Mouse (Mus musculus): ENCODE results near the gene Nxf1. TPM values are rescaled to one million over a fixed set of nuclear protein-coding genes. Genes with fewer than 3 reads are reported as not detected.
"Not testable (repeated sequence)": the region's sequence is repeated elsewhere in the genome, so short reads cannot be mapped to it uniquely, and the experiment has no call there.

Nxf1 gene
- 100 to 1,000 TPM in 1 of 2 experiments, 10 to 100 TPM in 1; 99.8 to 119 TPM for total RNA-seq (2021)

DNA sequence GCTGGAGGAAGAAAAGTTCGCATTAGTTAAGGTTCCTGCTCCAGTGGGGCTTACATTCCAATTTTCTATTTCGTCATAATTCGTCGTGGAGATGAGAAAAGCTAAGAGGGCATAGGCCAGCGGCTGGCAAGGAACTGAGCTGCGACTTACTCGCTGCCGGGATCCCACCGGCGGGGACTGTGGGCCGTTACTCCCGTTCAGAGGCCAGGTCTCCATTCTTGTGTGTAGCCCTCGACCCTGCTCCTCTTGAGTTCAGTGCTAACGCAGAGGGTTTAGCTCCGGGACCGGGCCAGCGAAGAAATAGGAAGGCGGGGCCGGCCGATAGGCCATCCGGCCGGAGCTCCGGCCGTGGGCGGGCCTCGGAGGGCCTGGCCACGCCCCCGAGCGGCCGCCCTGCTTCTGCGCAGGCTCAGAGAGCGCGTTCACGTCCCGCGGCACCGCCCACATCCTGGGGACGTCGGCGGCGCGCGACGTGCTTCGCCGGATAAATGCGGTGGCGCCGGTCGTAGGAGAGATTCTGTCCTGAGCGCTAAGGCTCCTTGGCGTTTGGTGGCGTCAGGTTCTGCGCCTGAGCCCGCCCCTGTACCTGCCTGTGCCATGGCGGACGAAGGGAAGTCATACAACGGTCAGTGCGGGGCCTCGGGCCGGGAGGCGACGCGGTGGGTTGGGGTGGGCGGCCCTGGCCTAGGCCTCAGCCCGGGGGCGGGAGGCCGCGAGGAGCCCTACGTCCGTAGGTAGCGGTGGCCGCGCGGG is at the start of gene Nxf1:
TSS of gene Nxf1 (plus strand) at position 439 of the 753 bp plus-strand sequence.
- peak; percentile 90 to 91 for DNase-seq

DNA sequence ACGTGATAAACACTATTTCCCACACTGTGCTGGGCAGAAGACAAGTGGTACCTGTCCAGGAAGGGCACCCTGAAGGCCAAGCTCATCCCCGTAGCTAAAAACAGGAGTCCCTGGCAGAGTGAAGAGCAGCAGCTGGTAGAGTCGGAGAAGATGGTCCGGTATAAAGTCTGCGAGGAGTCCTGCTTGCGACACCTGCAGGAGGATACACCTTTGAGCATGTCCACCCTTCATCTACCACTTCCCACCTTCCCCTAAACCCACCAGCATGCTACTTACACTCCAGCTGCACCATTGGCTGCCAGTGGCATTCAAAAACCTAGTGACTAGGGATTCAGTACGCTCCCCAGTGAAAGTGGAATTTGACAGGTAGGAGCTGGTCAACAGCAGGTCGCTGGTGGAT is 47.9 kb upstream of the Nxf1 start:
- no peak for DNase-seq

DNA sequence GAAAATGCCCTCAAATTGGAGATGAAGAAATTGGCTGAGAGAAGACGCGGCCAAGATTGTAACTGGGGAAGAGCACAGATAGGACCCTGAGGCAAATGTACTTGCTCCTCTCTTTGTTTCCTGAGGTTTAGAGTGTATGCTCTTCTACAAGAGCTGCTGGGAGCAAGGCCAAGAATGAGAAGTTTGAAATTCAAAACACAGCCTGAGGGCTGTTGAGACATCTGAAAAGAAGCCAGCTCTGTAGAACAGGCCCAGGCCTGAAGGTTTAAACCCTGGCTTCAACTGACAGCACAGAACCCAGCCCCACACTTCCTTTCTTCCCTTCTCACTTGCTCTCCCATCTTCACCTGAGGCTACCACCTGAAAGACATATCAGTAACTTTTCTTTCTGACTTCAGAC is 46.8 kb upstream of the Nxf1 start:
- DNase-seq = no peak

DNA sequence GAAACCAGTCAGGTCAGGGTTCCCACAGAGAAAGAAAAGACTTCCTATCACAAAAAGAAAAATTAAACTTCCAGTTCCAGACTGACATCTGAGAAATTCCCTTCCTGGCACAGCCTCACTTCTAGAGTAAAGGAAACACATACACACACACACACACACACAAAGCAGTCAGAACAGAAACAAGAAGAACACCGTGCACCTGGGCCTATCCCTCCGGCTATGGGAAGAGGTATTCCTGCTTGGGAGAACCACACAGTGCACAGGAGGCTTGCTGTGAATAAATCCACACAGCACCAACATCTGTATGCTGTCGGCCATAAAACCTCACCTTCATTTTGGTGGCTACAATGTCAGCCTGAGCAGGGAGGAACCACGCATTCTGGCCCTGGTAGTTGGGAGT is 45.4 kb upstream of the Nxf1 start:
- DNase-seq = no peak

DNA sequence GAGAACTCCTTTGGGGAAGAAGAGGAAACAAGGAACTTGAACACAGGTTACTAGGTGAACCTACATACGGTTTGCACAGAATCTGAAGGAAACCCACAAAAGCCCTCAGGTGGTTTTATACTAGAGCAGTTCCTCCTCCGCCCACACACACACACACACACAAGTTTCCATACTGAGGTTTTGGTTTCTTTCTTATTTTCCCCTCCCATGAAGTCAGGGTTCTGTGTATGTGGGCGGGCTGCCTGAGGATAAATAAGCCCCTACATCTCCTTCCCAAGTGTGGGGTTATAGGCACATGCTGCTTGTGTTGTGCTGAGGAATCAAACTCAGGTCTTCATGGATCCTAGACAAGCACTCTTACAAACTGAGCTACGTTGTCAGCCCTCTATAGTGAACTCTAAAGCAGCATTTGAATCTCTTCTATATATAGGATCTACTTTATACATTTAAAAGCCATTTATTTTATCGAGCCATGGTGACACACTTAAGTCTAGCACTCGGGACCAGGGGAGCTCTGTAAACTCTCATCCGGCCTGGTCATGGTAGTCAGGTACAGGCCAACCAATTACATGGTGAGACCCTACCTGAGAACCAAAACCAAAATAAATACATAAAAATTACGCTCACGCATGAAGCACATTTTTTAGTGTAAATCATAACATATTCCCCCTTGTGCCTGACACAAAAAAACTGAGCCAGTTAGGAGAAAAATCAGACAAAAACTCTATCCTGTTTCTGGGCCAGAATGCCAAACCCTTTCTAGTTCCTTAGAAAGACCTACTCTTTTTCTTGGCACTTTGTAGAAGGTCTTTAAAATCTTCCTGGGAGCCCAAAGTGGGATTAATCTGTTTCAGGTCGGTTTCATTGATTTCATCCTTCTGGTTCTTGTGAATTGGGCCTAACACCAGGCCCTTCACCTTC is 44.7 kb upstream of the Nxf1 start:
- DNase-seq = no peak

DNA sequence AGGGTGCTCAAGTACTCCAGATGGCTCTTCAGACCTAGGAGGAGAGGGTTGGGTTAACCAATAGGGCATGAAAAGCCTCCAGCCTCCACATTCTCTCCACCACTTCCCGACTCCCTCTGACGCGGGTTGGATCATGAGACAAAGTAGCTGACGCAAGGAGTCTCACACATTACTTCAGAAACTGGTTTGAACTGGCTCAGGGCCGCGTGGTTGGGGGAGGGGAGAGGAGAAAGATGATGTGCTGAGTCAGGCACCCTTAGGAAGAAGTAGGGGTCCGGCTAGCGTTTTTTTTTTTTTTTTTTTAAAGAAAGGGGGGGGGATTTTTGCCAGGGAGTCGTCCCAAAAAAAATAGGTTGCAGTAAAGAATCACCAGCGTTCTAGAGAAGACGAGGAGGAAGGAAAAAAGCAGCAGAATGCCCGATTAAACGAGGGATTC is 44.0 kb upstream of the Nxf1 start:
- peak; percentile 43 to 50 for DNase-seq

DNA sequence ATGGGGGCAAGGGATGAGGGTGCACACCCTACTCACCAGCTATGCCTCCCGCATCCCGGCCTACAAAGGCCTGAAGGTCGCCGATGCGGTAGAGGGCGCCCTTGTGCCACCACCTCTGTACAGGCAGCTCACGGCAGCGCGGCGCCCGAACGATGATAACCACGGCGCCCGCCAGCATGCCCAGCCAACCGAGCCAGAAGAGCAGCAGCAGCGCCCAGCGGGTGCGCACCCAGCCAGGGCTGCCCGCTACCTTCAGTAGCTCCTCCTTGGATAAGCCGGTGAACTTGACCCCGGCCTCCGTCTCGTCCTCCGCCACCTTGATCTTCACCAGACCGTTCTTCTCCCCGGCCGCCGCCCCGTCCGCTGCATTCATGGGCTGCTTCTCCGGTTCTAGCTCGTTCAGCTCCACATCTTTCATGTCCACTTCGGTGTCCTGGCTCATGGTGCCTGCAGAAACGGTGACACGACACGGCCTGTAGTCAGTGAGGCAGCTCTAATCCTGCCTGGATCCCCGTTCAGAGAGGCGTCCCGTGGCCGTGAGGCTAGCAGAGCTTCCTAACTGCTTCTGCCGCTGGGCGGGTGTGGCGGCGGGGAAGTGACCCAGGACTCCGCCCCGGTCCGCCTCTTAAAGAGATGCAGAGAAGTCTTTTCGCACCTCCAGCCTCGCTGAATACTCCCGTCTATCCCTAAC is 43.4 kb upstream of the Nxf1 start:
- DNase-seq = peak; percentile 90 to 91

DNA sequence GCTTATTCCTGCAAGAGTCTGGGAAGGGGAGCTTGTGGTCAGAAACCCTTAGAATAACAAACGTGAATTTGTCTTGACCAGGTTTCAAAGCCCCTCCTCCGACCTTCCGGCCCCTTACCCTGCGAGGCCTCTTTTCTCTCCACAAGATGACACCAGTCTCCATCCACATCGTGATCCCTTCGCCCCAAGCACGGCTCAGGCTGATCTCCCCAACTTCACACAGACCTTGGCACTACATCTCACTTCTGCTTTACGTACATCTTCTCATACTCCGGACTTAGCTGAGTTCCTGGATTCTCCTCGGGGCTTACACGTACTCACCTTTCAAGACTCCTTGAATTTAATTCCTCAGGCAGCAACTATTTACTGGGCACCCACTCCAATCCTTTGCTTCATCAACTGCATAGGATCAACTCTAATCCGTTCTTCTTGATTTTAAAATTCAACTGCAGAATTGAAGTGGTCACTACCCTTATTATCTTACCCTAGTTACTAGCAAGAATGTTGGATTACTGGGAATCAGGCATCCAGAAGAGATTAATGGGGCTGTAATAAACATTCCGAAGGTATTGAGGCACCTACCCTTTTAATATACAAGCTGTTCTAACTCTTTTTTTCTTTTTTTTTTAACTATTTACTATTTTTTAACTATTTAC is 42.7 kb upstream of the Nxf1 start:
- no peak for DNase-seq

DNA sequence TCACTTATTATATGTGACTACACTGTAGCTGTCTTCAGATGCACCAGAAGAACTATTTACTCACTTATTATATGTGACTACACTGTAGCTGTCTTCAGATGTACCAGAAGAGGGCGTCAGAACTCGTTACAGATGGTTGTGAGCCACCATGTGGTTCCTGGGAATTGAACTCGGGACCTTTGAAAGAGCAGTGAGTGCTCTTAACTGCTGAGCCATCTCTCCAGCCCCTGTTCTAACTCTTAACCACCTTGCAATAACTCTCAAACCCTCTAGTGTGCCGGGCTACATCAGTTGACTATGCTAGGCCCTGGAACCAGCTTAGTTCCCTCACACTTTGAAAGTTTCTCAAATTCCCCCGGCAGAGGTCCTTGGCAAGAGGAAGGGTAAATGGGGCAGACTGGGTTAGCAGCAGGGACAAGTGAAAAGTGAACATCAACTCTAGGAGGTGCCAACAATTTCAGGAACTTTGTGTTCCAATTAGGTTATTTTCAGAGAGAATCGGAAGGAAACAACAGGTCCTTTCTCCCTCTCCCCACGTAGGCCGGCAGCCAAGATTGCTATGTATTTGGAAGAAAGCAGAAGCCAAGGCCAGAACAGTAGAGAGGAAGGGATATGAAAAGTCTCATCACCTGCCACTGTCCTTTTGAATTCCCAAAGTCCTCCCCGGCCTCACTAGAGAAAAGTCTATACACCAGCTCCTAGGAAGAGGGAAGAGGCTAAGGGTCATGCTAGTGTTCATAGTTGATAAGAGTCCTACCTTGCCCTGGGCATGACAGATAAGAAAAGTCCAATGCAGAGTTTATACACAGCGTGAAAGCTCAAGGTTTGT is 42.0 kb upstream of the Nxf1 start:
- no peak for DNase-seq

DNA sequence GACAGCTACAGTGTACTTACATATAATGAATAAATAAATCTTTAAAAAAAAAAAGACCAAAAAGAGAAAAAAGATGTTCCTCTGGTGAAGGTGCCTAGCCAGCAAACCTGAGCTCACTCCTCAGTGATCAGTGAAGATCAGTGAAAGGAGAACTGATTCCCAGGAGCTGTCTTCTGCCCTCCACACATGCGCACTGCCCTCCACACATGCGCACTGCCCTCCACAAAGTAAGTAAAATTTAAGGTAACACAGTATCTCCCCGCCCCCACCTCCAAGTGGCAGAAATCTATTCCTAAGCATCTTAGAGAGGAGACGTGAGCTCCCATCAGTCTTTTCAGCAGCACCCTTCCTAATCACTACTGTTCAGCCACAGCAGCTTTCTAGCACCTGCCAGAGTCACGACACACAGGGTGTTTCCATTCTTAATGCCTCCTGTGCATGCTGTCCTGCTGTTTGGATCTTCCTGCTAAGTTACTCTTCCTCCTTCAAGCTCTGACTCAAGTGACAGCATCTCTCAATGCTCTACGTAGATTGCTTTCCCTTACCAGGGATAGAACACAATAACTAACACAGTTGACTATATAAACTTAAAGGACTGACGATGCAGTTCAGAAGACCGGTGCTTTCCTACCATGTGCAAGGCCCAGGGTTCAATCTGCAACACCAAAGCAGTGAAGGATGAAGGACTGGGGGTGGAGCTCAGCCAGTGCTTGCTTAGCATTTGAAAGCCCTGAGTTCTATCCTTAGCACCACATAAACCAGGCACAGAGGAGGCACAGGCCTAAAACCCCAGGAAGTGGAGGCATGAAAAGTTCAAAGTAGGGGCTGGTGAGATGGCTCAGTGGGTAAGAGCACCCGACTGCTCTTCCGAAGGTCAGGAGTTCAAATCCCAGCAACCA is 40.8 kb upstream of the Nxf1 start:
- DNase-seq = no peak

DNA sequence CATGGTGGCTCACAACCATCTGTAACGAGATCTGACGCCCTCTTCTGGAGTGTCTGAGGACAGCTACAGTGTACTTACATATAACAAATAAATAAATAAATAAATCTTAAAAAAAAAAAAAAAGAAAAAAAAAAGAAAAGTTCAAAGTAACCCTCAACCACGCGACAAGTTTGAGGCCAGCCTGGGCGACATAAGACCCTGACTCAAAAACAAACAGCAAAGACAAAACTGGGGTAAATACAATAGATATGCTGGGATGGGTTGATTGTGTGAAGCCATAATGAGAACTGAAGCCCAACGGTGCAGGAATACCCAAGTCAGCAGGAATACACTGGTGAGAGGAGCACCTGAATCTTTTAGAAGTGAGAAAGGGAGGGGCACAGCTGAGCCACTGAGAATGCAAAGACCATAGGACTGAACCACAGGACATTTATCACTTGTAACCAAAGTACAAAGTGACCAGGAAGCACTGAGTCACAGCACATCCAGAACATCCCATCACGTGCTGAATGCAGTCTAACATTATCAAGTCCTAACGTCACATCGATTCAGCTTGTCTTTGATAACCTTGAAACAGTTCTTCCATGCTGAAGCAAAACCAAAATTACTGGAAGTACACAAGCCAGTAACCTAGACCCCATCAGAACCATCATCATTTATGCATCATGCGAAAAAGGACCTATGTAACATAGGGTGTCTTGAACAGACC is 40.0 kb upstream of the Nxf1 start:
- no peak for DNase-seq

DNA sequence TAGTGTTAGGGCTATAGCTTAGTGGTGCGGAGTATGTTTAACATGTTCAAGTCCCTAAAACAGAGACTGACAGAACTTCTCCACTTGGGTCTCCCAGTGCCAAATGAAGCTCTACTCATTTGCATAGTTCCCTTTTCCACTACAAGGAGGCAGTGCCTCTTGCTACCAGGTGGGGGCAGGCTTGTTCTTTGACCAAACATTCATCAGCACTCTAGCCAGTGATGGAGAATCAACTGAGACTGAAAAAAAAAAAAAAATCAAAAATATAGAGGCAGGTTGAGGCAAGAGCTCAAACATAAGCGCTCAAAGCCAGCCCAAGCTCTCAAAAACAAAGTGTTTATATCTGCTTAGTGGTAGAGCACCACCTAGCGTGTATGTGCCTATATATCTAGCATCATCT is 38.5 kb upstream of the Nxf1 start:
- DNase-seq = peak in 1 of 2 experiments; percentile 32

DNA sequence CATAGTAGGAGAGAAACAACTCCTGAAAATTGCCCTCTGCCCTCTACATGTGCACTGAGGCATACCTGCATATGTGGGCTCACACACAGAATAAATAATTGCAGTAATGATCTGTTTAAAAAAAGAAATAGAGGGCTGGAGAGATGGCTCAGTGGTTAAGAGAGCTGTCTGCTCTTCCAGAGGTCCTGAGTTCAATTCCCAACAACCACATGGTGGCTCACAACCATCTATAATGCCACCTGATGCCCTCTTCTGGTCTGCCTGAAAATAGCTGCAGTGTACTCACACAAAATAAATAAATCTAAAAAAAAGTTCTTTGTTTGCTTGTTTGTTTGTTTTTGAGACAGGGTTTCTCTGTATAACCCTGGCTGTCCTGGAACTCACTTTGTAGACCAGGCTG is 37.8 kb upstream of the Nxf1 start:
- not testable (repeated sequence) for DNase-seq

DNA sequence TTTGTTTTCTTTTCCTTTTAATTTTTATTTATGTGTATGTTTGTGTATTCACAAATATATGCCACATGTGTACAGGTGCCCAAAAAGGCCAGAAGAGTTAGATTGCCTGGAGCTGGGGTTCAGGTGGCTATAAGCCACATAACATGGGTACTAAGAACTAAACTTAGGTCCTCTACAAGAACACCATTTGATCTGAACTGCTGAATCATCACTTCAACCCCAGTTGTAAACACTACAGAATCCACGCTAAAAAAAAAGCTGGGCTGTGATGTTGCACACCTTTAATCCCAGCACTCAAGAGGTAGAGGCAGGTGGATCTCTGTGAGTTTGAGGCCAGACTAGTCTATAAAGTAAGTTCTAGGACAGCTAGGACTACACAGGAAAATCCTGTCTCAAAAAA is 35.5 kb upstream of the Nxf1 start:
- no peak for DNase-seq

DNA sequence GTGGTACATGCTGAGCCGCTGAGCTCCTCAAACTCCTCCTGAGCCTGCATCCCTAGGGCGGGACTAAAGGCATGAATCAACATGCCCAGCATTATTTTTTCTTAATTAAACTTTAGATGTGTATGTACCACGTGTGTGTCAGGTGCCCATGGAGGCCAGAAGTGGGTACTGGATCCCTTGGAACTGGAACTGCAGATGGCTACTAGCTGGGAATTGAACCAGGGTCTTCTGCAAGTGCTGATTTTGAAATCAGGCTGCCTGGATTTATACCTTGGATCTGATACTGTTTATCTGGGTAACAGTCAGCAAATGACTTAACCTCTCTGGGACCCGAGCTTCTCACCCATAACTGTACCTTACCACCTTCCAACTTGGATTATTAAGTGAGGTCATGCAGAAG is 34.9 kb upstream of the Nxf1 start:
- no peak for DNase-seq

DNA sequence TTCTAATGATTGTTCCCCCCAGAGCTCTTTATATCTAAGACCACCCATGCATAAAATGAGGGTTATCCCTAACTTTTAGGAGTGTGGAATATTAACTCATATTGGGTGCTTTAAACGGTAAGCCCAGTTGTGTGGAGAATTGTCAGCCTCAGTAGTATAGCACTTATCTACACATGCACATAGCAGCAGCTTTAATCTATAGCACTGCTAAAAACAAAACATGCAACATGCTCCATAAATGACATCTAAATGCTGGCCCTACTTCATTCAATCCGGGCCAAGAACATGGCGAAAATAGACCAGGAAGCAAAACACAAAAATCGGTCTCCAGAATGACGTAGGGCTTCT is 34.3 kb upstream of the Nxf1 start:
- no peak for DNase-seq

DNA sequence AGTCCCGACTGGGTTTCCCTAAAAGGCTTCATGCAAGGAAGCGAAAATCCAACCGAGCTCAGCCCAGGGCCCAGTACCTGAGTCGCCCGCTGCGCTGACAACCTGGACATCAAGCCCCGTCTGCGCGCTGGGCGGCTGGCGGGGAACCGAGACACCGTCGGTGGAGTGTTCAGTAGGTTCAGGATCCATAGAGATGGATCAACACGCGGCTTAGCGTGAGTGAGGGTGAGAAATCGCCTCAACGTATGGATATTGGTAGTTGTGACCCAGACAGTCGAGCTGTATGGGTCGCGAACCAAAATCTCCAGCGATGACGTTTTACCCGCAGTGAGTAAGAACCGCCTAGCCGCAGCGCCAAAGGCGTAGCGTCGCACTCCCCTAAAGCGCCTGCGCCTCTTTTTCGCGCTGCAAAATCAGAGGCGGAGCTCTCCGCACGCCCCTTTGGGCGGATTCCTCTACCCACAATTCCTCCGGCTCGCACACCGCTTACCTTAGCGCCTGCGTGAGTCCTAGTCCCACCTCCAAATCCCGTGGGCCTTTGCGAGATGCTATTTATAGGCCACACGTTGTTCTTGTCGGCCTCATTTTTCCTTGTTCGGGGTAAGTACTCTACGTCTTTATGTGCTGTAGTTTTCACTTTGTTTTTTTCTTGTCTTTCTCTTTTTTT is 33.8 kb upstream of the Nxf1 start, which contains the start of gene Slc3a2:
TSS of gene Slc3a2 (minus strand) at position 463 of the 667 bp plus-strand sequence.
- DNase-seq = peak; percentile 97

DNA sequence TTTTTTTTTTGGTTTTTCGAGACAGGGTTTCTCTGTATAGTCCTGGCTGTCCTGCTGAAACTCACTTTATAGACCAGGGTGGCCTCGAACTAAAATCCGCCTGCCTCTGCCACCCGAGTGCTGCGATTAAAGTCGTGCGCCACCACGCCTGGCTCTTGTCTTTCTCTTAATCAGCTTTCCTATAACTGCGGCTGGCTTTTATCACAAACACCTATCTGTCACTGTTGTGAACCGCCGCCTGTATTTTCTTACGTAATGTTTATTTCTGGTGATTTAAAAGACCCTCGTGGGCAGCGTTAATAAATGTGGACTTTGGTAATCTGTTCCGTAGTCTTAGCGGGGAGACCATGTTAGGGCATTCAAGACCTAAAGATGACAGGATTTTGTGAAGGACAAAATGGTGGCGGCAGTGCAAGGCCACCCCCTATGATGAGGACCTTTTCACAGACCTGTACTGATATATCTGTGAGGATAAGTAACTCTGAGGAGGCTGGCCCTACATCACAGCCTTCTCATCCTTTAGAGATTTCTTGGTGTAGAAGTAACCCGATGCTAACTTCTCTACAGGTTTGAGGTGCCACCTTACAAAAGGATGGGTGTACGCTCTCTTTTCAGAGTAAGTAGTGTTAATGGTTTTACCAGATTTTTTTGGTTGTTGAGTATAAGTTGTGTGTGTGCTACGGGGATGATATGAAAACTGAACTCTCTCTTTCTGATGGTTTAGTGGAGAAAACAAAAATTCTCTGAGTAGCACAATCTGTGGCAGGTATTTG is 33.1 kb upstream of the Nxf1 start:
- DNase-seq = no peak
